ENCODE assay signal across 18 mouse cellular contexts in genomic region chr14:79280456-79280855, GRCm38 (mm10). TPM values are rescaled to one million over a fixed set of nuclear protein-coding genes. Genes with fewer than 3 reads are reported as not detected.
A peak's percentile ranks its signal among the peaks of the same experiment; 100 is the strongest.
DNase-seq lines count a peak whose midpoint lies in the region; ATAC-seq and TF ChIP-seq lines count a peak whose summit lies in the region.
"Had no signal": no experiment of that assay in that cellular context is flagged by ENCODE, and none has a peak within 500 bp of the region (broad histone marks: within the 10 kb centered on the region; RNA-seq: fewer than 3 reads in every experiment).

No protein-coding gene starts in this region.

- no peaks in the 10 kb centered on the region for H3K27me3 ChIP-seq in kidney, adult 2 months (replicated peaks; ENCODE audit: control insufficient read depth, insufficient read depth, low read length)
- H3K27me3 ChIP-seq in embryonic facial prominence, embryonic 12.5 days = no peaks in the 10 kb centered on the region
- no peaks in the 10 kb centered on the region for H3K27me3 ChIP-seq in midbrain, embryonic 14.5 days (ENCODE audit: control insufficient read depth, insufficient read depth, low read length)
- no peaks in the 10 kb centered on the region for H3K27me3 ChIP-seq in midbrain, postnatal 0 days (ENCODE audit: insufficient read depth, low read length)
- H3K27me3 ChIP-seq: midbrain, embryonic 15.5 days; neural tube, embryonic 13.5 days had no signal

- TF ChIP-seq CTCF in kidney, adult 2 months (conservative IDR thresholded peaks at IDR 0.05; ENCODE audit: insufficient read depth, insufficient read length, low read depth, low read length) = no peak
- TF ChIP-seq CTCF in midbrain, postnatal 0 days (IDR thresholded peaks at IDR 0.05) = no peak

- no peaks in the 10 kb centered on the region for H3K36me3 ChIP-seq in kidney, adult 2 months (ENCODE audit: control insufficient read depth, insufficient read depth, low read length)
- no peaks in the 10 kb centered on the region for H3K36me3 ChIP-seq in embryonic facial prominence, embryonic 12.5 days
- no peaks in the 10 kb centered on the region for H3K36me3 ChIP-seq in midbrain, embryonic 14.5 days (ENCODE audit: control insufficient read depth, insufficient read depth, low read length)
- no peaks in the 10 kb centered on the region for H3K36me3 ChIP-seq in midbrain, postnatal 0 days (ENCODE audit: insufficient read depth, low read length)
- H3K36me3 ChIP-seq: midbrain, embryonic 15.5 days; neural tube, embryonic 13.5 days had no signal

- no peaks in the 10 kb centered on the region; the same call in 1 of the 2 replicates for H3K4me1 ChIP-seq in kidney, adult 2 months (ENCODE audit: control insufficient read depth, insufficient read depth, low read length)
- peaks cover 17% of the 10 kb centered on the region; the same call in 1 of the 2 replicates for H3K4me1 ChIP-seq in embryonic facial prominence, embryonic 12.5 days
- no peaks in the 10 kb centered on the region for H3K4me1 ChIP-seq in midbrain, embryonic 14.5 days (ENCODE audit: control insufficient read depth, insufficient read depth, low read length)
- peaks cover 7% of the 10 kb centered on the region; the same call in 1 of the 2 replicates for H3K4me1 ChIP-seq in midbrain, postnatal 0 days (ENCODE audit: insufficient read depth, low read length)

- H3K4me3 ChIP-seq in kidney, adult 2 months (ENCODE audit: insufficient read depth, low read depth, low read length) = no peak overlapping the region
- H3K4me3 ChIP-seq in embryonic facial prominence, embryonic 12.5 days = no peak overlapping the region
- no peak overlapping the region for H3K4me3 ChIP-seq in midbrain, embryonic 14.5 days (replicated peaks; ENCODE audit: low read depth, low read length)
- no peak overlapping the region for H3K4me3 ChIP-seq in midbrain, postnatal 0 days (ENCODE audit: low read depth, low read length)
- H3K4me3 ChIP-seq: left cerebral cortex, adult 2 months; midbrain, embryonic 15.5 days; neural tube, embryonic 13.5 days had no signal

- H3K27ac ChIP-seq in kidney, adult 2 months (ENCODE audit: insufficient read depth, low read depth, low read length) = peak overlapping the region; percentile 26; the same call in 1 of the 2 replicates
- peak overlapping the region; percentile 23; the same call in 1 of the 2 replicates for H3K27ac ChIP-seq in embryonic facial prominence, embryonic 12.5 days
- no peak overlapping the region for H3K27ac ChIP-seq in midbrain, embryonic 14.5 days (replicated peaks; ENCODE audit: low read depth, low read length)
- H3K27ac ChIP-seq in midbrain, postnatal 0 days (ENCODE audit: low read depth, low read length) = no peak overlapping the region
- H3K27ac ChIP-seq: left cerebral cortex, adult 2 months; midbrain, embryonic 15.5 days; neural tube, embryonic 13.5 days had no signal

- TF ChIP-seq POLR2A in kidney, adult 2 months (IDR thresholded peaks at IDR 0.05; ENCODE audit: low read depth, low read length) = no peak

- no peak overlapping the region for H3K9ac ChIP-seq in embryonic facial prominence, embryonic 12.5 days
- H3K9ac ChIP-seq in midbrain, embryonic 14.5 days (replicated peaks; ENCODE audit: low read length) = no peak overlapping the region
- H3K9ac ChIP-seq in midbrain, postnatal 0 days (replicated peaks; ENCODE audit: low read length, poor library complexity, severe bottlenecking) = no peak overlapping the region
- H3K9ac ChIP-seq: lung, embryonic 14.5 days; midbrain, embryonic 15.5 days; neural tube, embryonic 13.5 days had no signal

- ATAC-seq in embryonic facial prominence, embryonic 12.5 days (ENCODE audit: insufficient number of reproducible peaks, insufficient read depth, low FRiP score, low TSS enrichment) = no peak
- no peak for ATAC-seq in midbrain, embryonic 14.5 days (ENCODE audit: low FRiP score, low TSS enrichment)
- ATAC-seq in midbrain, postnatal 0 days (ENCODE audit: low FRiP score) = no peak
- ATAC-seq: hindbrain, embryonic 16.5 days; midbrain, embryonic 15.5 days had no signal

- 63% methylated on average over 9 of the region's 9 CpGs for WGBS in kidney, adult 2 months
- 91% methylated on average over 9 of the region's 9 CpGs for WGBS in embryonic facial prominence, embryonic 12.5 days
- 84% methylated on average over 9 of the region's 9 CpGs for WGBS in midbrain, embryonic 14.5 days
- 89% methylated on average over 9 of the region's 9 CpGs for WGBS in midbrain, postnatal 0 days

- DNase-seq in kidney, adult 2 months = no peak
- no peak for DNase-seq in kidney, adult 18-20 months
- DNase-seq in CD4-positive, CD25-positive, alpha-beta regulatory T cell, adult 2 months (ENCODE audit: low read depth, low spot score) = peak; percentile 44
- peak; percentile 82 to 86 for DNase-seq in thymus, postnatal 10 days (ENCODE audit: low spot score in 2 of 2)
- no peak for DNase-seq in midbrain, embryonic 14.5 days
- DNase-seq in midbrain, postnatal 0 days (ENCODE audit: low spot score) = no peak
- DNase-seq: cerebellum, adult 18-20 months; kidney, postnatal 25 days; lung, embryonic 14.5 days; retina, postnatal 1 day had no signal

- H3K9me3 ChIP-seq in embryonic facial prominence, embryonic 12.5 days = no peaks in the 10 kb centered on the region
- no peaks in the 10 kb centered on the region for H3K9me3 ChIP-seq in midbrain, embryonic 14.5 days (ENCODE audit: control insufficient read depth, low read length)
- no peaks in the 10 kb centered on the region for H3K9me3 ChIP-seq in midbrain, postnatal 0 days (ENCODE audit: low read length)
- H3K9me3 ChIP-seq: midbrain, embryonic 15.5 days; neural tube, embryonic 13.5 days had no signal

- H3K4me2 ChIP-seq in embryonic facial prominence, embryonic 12.5 days (replicated peaks) = no peak overlapping the region
- no peak overlapping the region for H3K4me2 ChIP-seq in midbrain, embryonic 14.5 days (ENCODE audit: low read length)
- H3K4me2 ChIP-seq in midbrain, postnatal 0 days (ENCODE audit: low read depth, low read length, poor library complexity, severe bottlenecking) = no peak overlapping the region
- H3K4me2 ChIP-seq: lung, embryonic 14.5 days; midbrain, embryonic 15.5 days; neural tube, embryonic 13.5 days had no signal

RNA-seq across cellular contexts. Expression of gene Rgcc, which starts 21.0 kb away (rescaled TPM):
- polyA plus RNA-seq in kidney, adult 2 months (2012; rRNA removed) = 91.9 and 108 TPM in 2 replicates
- polyA plus RNA-seq in embryonic facial prominence, embryonic 12.5 days (2016; fragmentation: Nextera tagmentation; extraction: Ambion mirVana) = 62.2 and 62.5 TPM in 2 replicates
- polyA plus RNA-seq in midbrain, embryonic 14.5 days (2014; fragmentation: Nextera tagmentation; extraction: Ambion mirVana) = 19.9 and 25.0 TPM in 2 replicates
- total RNA-seq in midbrain, postnatal 0 days (2014; rRNA removed) = 34.2 and 64.3 TPM in 2 replicates
- 29.9 and 40.6 TPM in 2 replicates for polyA plus RNA-seq in midbrain, postnatal 0 days (2015; fragmentation: Nextera tagmentation; extraction: Ambion mirVana)

RNA-seq across cellular contexts. Expression of gene Zfp957, which starts 33.3 kb away (rescaled TPM):
- not detected in 2 replicates for polyA plus RNA-seq in kidney, adult 2 months (2012; rRNA removed)
- polyA plus RNA-seq in embryonic facial prominence, embryonic 12.5 days (2016; fragmentation: Nextera tagmentation; extraction: Ambion mirVana) = not detected in 2 replicates
- not detected in 2 replicates for polyA plus RNA-seq in midbrain, embryonic 14.5 days (2014; fragmentation: Nextera tagmentation; extraction: Ambion mirVana)
- not detected in 2 replicates for total RNA-seq in midbrain, postnatal 0 days (2014; rRNA removed)
- 0.07 TPM in 1 of 2 replicates, not detected in the other for polyA plus RNA-seq in midbrain, postnatal 0 days (2015; fragmentation: Nextera tagmentation; extraction: Ambion mirVana)
- total RNA-seq: gastrocnemius, postnatal 4 days; left cerebral cortex, adult 2 months had no signal
- polyA plus RNA-seq: heart, postnatal 0 days; hindbrain, embryonic 16.5 days; limb, embryonic 14.5 days; lung, embryonic 14.5 days; neural tube, embryonic 13.5 days had no signal

Comparison
In these comparisons a context has a peak if more than half of its experiments do, and no peak if none do; other contexts are left out.
1. DNase-seq: peak in CD4-positive, CD25-positive, alpha-beta regulatory T cell, adult 2 months (single experiment) and thymus, postnatal 10 days (2 of 2); none in kidney, adult 2 months (single experiment), kidney, adult 18-20 months (single experiment), midbrain, embryonic 14.5 days (single experiment) and midbrain, postnatal 0 days (single experiment).
2. H3K27ac ChIP-seq: peak in kidney, adult 2 months (single experiment) and embryonic facial prominence, embryonic 12.5 days (single experiment); none in midbrain, embryonic 14.5 days (single experiment) and midbrain, postnatal 0 days (single experiment).